Mouse (Mus musculus) spleen, adult 12 weeks (tissue): ENCODE results near the gene Pdap1.
"Not testable (repeated sequence)": the region's sequence is repeated elsewhere in the genome, so short reads cannot be mapped to it uniquely, and the experiment has no call there.

Experiments
- DNase-seq: peaks from one replicate; pipeline ENCODE4 v3.0.0; 2022; ENCODE audit warnings: low spot score

Pdap1 gene

GRCm38 (mm10) chr5:145083201-145083600 is 56.8 kb downstream of the Pdap1 start:
- not testable (repeated sequence) for DNase-seq

GRCm38 (mm10) chr5:145081866-145082613 is 58.0 kb downstream of the Pdap1 start:
- no peak for DNase-seq
